Mouse (Mus musculus) cortical plate, adult 2 months (tissue): ENCODE measurements at regions not wholly inside any gene's neighbourhood (a gene's known extent, or its start where the extent isn't known, plus 50 kb on each side); places are given as distances from the start of the nearest gene placed in this dataset.

Source experiments
- H3K27ac ChIP-seq: fragments of 200-500 bp; 2 replicates; pipeline ENCODE4 v1.5.1; 2012; ENCODE audit warnings: low read length, control low read depth, inconsistent platforms; ENCODE audit not compliant: insufficient read depth
- H3K4me1 ChIP-seq: fragments of 200-500 bp; 2 replicates; pipeline ENCODE4 v1.6.1; 2011; ENCODE audit warnings: low read length; ENCODE audit not compliant: control insufficient read depth, insufficient read depth
- H3K4me3 ChIP-seq: fragments of 200-500 bp; 2 replicates; pipeline ENCODE4 v1.5.1; 2011; ENCODE audit warnings: mild to moderate bottlenecking, low read length, control low read depth; ENCODE audit not compliant: insufficient read depth
- CTCF ChIP-seq: fragments of 200-500 bp; IDR thresholded peaks from 2 replicates; pipeline ENCODE4 v1.5.1; 2011; ENCODE audit warnings: mild to moderate bottlenecking, control low read depth, low read length; ENCODE audit not compliant: insufficient read depth; ENCODE audit errors: extremely low read depth
- POLR2A ChIP-seq: fragments of 200-500 bp; IDR thresholded peaks from 2 replicates; pipeline ENCODE4 v1.6.1; 2011; ENCODE audit warnings: mild to moderate bottlenecking, low read length, control low read depth; ENCODE audit not compliant: insufficient read depth; ENCODE audit errors: extremely low read depth

- Histone ChIP-seq H3K4me1 (no peaks in the 10 kb centered on the region), H3K4me3 (no peak overlapping the region), H3K27ac (no peak overlapping the region)
- TF ChIP-seq CTCF = no peak
- no peak for TF ChIP-seq POLR2A
These were observed 979.5 kb upstream of the Car8 start for GRCm38 (mm10) chr4:9218380-9218779.

GRCm38 (mm10) chr4:9208606-9209005 lies 969.8 kb upstream of the Car8 start:
- H3K27ac ChIP-seq = no peak overlapping the region
- H3K4me3 ChIP-seq = no peak overlapping the region
- H3K4me1 ChIP-seq = no peaks in the 10 kb centered on the region
- no peak for TF ChIP-seq POLR2A
- TF ChIP-seq CTCF = no peak

- no peak overlapping the region for H3K4me3 ChIP-seq
- TF ChIP-seq CTCF (no peak), POLR2A (no peak)
- no peaks in the 10 kb centered on the region for H3K4me1 ChIP-seq
- no peak overlapping the region for H3K27ac ChIP-seq
These were observed 961.2 kb upstream of the Car8 start for GRCm38 (mm10) chr4:9200012-9200411.

GRCm38 (mm10) chr4:9196435-9196834 lies 957.6 kb upstream of the Car8 start:
- H3K4me3 ChIP-seq = no peak overlapping the region
- H3K27ac ChIP-seq = no peak overlapping the region
- no peak for TF ChIP-seq CTCF
- TF ChIP-seq POLR2A = no peak

GRCm38 (mm10) chr4:9193121-9193520 lies 954.3 kb upstream of the Car8 start:
- Histone ChIP-seq H3K4me1 (peaks cover 1% of the 10 kb centered on the region; the same call in 1 of the 2 replicates), H3K4me3 (no peak overlapping the region), H3K27ac (no peak overlapping the region)
- TF ChIP-seq POLR2A = no peak

More at GRCm38 (mm10) chr4:9196435-9196834, 957.6 kb upstream of the Car8 start:
- peaks cover 1% of the 10 kb centered on the region; the same call in 1 of the 2 replicates for H3K4me1 ChIP-seq

- Histone ChIP-seq H3K27ac (no peak overlapping the region), H3K4me1 (no peaks in the 10 kb centered on the region), H3K4me3 (no peak overlapping the region)
- TF ChIP-seq POLR2A (no peak), CTCF (no peak)
These were observed 946.5 kb upstream of the Car8 start for GRCm38 (mm10) chr4:9185156-9185875.

- TF ChIP-seq POLR2A = no peak
- TF ChIP-seq CTCF = no peak
- Histone ChIP-seq H3K27ac (no peak overlapping the region), H3K4me3 (no peak overlapping the region), H3K4me1 (no peaks in the 10 kb centered on the region)
These were observed 945.7 kb upstream of the Car8 start for GRCm38 (mm10) chr4:9184451-9185121.

- Histone ChIP-seq H3K4me3 (no peak overlapping the region), H3K27ac (no peak overlapping the region), H3K4me1 (no peaks in the 10 kb centered on the region)
- TF ChIP-seq POLR2A (no peak), CTCF (no peak)
These were observed 935.5 kb upstream of the Car8 start for GRCm38 (mm10) chr4:9174365-9174764.

GRCm38 (mm10) chr4:9162374-9162773 lies 923.5 kb upstream of the Car8 start:
- H3K27ac ChIP-seq = no peak overlapping the region
- no peak for TF ChIP-seq POLR2A
- no peak for TF ChIP-seq CTCF
- no peaks in the 10 kb centered on the region for H3K4me1 ChIP-seq
- no peak overlapping the region for H3K4me3 ChIP-seq

GRCm38 (mm10) chr4:9161814-9162133 lies 922.9 kb upstream of the Car8 start:
- TF ChIP-seq CTCF (no peak), POLR2A (no peak)

More at GRCm38 (mm10) chr4:9161814-9162133, 922.9 kb upstream of the Car8 start:
- Histone ChIP-seq H3K4me3 (no peak overlapping the region), H3K27ac (no peak overlapping the region), H3K4me1 (no peaks in the 10 kb centered on the region)
